Comparison of ENCODE assay signal across 24 mouse cellular contexts in the genomic region with DNA sequence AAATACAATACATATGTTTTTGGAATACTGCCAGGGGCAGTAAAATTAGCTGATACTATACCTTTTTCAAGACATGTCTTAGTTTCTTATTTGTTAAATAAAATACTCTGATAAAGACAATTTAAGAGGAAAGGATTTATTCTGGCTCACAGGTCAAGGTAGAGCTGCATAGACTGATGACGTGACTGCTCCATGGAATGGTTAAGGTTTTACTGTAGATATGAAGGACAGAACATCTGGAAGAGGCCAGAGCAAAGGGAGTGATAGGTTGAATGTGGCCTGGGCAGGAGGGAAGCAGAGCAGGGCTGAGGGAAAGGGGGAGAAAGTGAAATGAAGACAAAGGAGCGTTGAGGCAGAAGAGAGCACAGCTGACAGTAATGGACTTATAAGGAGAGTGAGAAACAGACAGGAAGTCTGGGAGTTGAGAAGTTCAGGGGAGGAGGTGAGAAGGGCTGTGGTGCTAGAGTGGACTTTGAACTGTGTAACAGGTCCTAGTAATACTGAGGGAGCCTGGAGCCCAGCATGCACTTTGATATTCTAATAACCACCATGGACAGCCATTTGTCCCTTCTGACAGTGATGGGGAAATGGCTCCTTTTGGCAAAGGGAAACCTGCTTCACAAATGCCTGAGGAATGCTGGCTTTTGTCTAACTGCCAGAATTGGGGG. TPM values are rescaled to one million over a fixed set of nuclear protein-coding genes. Genes with fewer than 3 reads are reported as not detected.
"Had no signal": no experiment of that assay in that cellular context is flagged by ENCODE, and none has a peak within 500 bp of the region (broad histone marks: within the 10 kb centered on the region; RNA-seq: fewer than 3 reads in every experiment).

No protein-coding gene starts in this region.

- H3K4me2 ChIP-seq: liver, embryonic 13.5 days; midbrain, embryonic 13.5 days; neural tube, embryonic 15.5 days had no signal

- H3K27ac ChIP-seq: hindbrain, postnatal 0 days; layer of hippocampus, adult 2 months; limb, embryonic 10.5 days; liver, embryonic 13.5 days; midbrain, embryonic 13.5 days; neural tube, embryonic 15.5 days had no signal

- H3K4me1 ChIP-seq: limb, embryonic 10.5 days; liver, embryonic 13.5 days; midbrain, embryonic 13.5 days; neural tube, embryonic 15.5 days had no signal

- H3K9ac ChIP-seq: liver, embryonic 13.5 days; liver, postnatal 0 days; midbrain, embryonic 13.5 days; neural tube, embryonic 15.5 days had no signal

- H3K27me3 ChIP-seq: liver, embryonic 13.5 days; midbrain, embryonic 13.5 days; neural tube, embryonic 15.5 days had no signal

- DNase-seq: kidney, adult 9 months; kidney, postnatal 10 days; kidney, postnatal 4 days; liver, embryonic 13.5 days; liver, postnatal 0 days; lung, postnatal 10 days; lung, postnatal 4 days; right cerebral cortex, adult 18-20 months; right cerebral cortex, postnatal 25 days; thymus, postnatal 14 days had no signal

- H3K4me3 ChIP-seq: layer of hippocampus, adult 2 months; limb, embryonic 10.5 days; liver, embryonic 13.5 days; midbrain, embryonic 13.5 days; myocyte; neural tube, embryonic 15.5 days had no signal

- ATAC-seq: hindbrain, postnatal 0 days; liver, postnatal 0 days; midbrain, embryonic 13.5 days had no signal

- H3K36me3 ChIP-seq: limb, embryonic 10.5 days; liver, embryonic 13.5 days; midbrain, embryonic 13.5 days; neural tube, embryonic 15.5 days had no signal

- H3K9me3 ChIP-seq: limb, embryonic 10.5 days; liver, embryonic 13.5 days; midbrain, embryonic 13.5 days; neural tube, embryonic 15.5 days had no signal

RNA-seq across cellular contexts. Expression of a gene that starts 20.5 kb away (rescaled TPM):
- total RNA-seq: hindbrain, postnatal 0 days; layer of hippocampus, adult 2 months; layer of hippocampus, postnatal 10 days; left cerebral cortex, adult 18-20 months; left cerebral cortex, postnatal 10 days; megakaryocyte-erythroid progenitor cell, adult 5-6 weeks; midbrain, postnatal 0 days had no signal
- polyA plus RNA-seq: hindbrain, postnatal 0 days; intestine, embryonic 14.5 days; limb, embryonic 10.5 days; limb, embryonic 14.5 days; liver, embryonic 13.5 days; liver, postnatal 0 days; midbrain, embryonic 13.5 days; midbrain, postnatal 0 days; myocyte; neural tube, embryonic 11.5 days; neural tube, embryonic 15.5 days had no signal

RNA-seq across cellular contexts. Expression of a gene that starts 20.6 kb away (rescaled TPM):
- total RNA-seq: hindbrain, postnatal 0 days; layer of hippocampus, adult 2 months; layer of hippocampus, postnatal 10 days; megakaryocyte-erythroid progenitor cell, adult 5-6 weeks had no signal
- polyA plus RNA-seq: intestine, embryonic 14.5 days; limb, embryonic 10.5 days; midbrain, embryonic 13.5 days; neural tube, embryonic 11.5 days; neural tube, embryonic 15.5 days had no signal

RNA-seq across cellular contexts. Expression of a gene that starts 46.1 kb away (rescaled TPM):
- total RNA-seq: hindbrain, postnatal 0 days; layer of hippocampus, adult 2 months; layer of hippocampus, postnatal 10 days; left cerebral cortex, adult 18-20 months; left cerebral cortex, postnatal 10 days; midbrain, postnatal 0 days had no signal
- polyA plus RNA-seq: hindbrain, postnatal 0 days; intestine, embryonic 14.5 days; liver, embryonic 13.5 days; liver, postnatal 0 days; midbrain, embryonic 13.5 days; midbrain, postnatal 0 days; neural tube, embryonic 11.5 days; neural tube, embryonic 15.5 days had no signal
